In genomic region chr10:77626036-77626435, GRCm38 (mm10) we compare ENCODE assay signal across 20 mouse cellular contexts. TPM values are rescaled to one million over a fixed set of nuclear protein-coding genes. Genes with fewer than 3 reads are reported as not detected.
DNase-seq lines count a peak whose midpoint lies in the region; ATAC-seq and TF ChIP-seq lines count a peak whose summit lies in the region.
"Had no signal": no experiment of that assay in that cellular context is flagged by ENCODE, and none has a peak within 500 bp of the region (broad histone marks: within the 10 kb centered on the region; RNA-seq: fewer than 3 reads in every experiment).

No protein-coding gene starts in this region.

- peaks cover 20% of the 10 kb centered on the region for H3K4me1 ChIP-seq in limb, embryonic 12.5 days (replicated peaks)
- peaks cover 23% of the 10 kb centered on the region for H3K4me1 ChIP-seq in limb, embryonic 10.5 days
- H3K4me1 ChIP-seq in testis, adult 2 months (ENCODE audit: control insufficient read depth, insufficient read depth, low read length): peaks cover 17% of the 10 kb centered on the region
- H3K4me1 ChIP-seq in hindbrain, postnatal 0 days (ENCODE audit: insufficient read depth, low read length): peaks cover 12% of the 10 kb centered on the region; the same call in 1 of the 2 replicates

- H3K27me3 ChIP-seq in limb, embryonic 12.5 days: no peaks in the 10 kb centered on the region
- H3K27me3 ChIP-seq in limb, embryonic 10.5 days (ENCODE audit: low read depth, poor library complexity, severe bottlenecking): no peaks in the 10 kb centered on the region
- H3K27me3 ChIP-seq in testis, adult 2 months (ENCODE audit: control insufficient read depth, insufficient read depth, low read length): no peaks in the 10 kb centered on the region
- no peaks in the 10 kb centered on the region for H3K27me3 ChIP-seq in hindbrain, postnatal 0 days (ENCODE audit: insufficient read depth, low read length)
- H3K27me3 ChIP-seq: kidney, embryonic 15.5 days; limb, embryonic 13.5 days had no signal

- 0 out of 2 replicates have a peak overlapping the region, but pooled peaks have one; percentile 18 for H3K9ac ChIP-seq in limb, embryonic 12.5 days (replicated peaks)
- no peak overlapping the region for H3K9ac ChIP-seq in hindbrain, postnatal 0 days (replicated peaks; ENCODE audit: low read length)
- H3K9ac ChIP-seq: forebrain, postnatal 0 days; kidney, embryonic 15.5 days; limb, embryonic 13.5 days had no signal

- peak; percentile 67 for DNase-seq in gastrocnemius, adult 2 months
- no peak for DNase-seq in gastrocnemius, postnatal 14 days
- no peak for DNase-seq in limb, embryonic 10.5 days (ENCODE audit: low spot score)
- DNase-seq in testis, postnatal 10 days (ENCODE audit: low spot score): no peak
- DNase-seq in frontal cortex, postnatal 10 days (ENCODE audit: low spot score in 2 of 2): no peak
- DNase-seq in hindbrain, postnatal 0 days (ENCODE audit: low spot score): no peak
- DNase-seq: adrenal gland, adult 8-10 months; B cell, adult 2 months; forebrain, postnatal 0 days; right cerebral cortex, postnatal 25 days; thymus, adult 18-20 months had no signal

- peak overlapping the region; percentile 95 for H3K27ac ChIP-seq in gastrocnemius, adult 2 months
- no peak overlapping the region for H3K27ac ChIP-seq in limb, embryonic 12.5 days
- no peak overlapping the region for H3K27ac ChIP-seq in limb, embryonic 10.5 days
- H3K27ac ChIP-seq in testis, adult 2 months (ENCODE audit: control insufficient read depth, insufficient read depth, low read depth, low read length): 0 out of 2 replicates have a peak overlapping the region, but pooled peaks have one; percentile 41
- no peak overlapping the region for H3K27ac ChIP-seq in hindbrain, postnatal 0 days
- H3K27ac ChIP-seq: hindbrain, embryonic 10.5 days; left cerebral cortex, adult 2 months; limb, embryonic 13.5 days had no signal

- 83% methylated on average over 7 of the region's 7 CpGs for WGBS in limb, embryonic 12.5 days
- WGBS in limb, embryonic 10.5 days: 94% methylated on average over 7 of the region's 7 CpGs
- 77% methylated on average over 7 of the region's 7 CpGs for WGBS in hindbrain, postnatal 0 days

- ATAC-seq in limb, embryonic 12.5 days (ENCODE audit: insufficient number of reproducible peaks, insufficient read depth, low FRiP score, low TSS enrichment, low read depth): no peak
- ATAC-seq in hindbrain, postnatal 0 days: no peak
- ATAC-seq: forebrain, postnatal 0 days; midbrain, embryonic 16.5 days had no signal

- H3K4me2 ChIP-seq in limb, embryonic 12.5 days: no peak overlapping the region
- H3K4me2 ChIP-seq in hindbrain, postnatal 0 days (ENCODE audit: low read depth, low read length): no peak overlapping the region
- H3K4me2 ChIP-seq: kidney, embryonic 15.5 days; limb, embryonic 13.5 days had no signal

- intact Hi-C loops in gastrocnemius, adult 2 months (cut with DNase I): loop anchor here (5.0 kb wide), 2 partner anchors 109 to 291 kb away; partner anchors contain the start of gene Fam207a
- intact Hi-C loops in gastrocnemius, postnatal 14 days (cut with DNase I; ENCODE audit: low total_unique reads): loop anchor here (5.0 kb wide), 2 partner anchors 256 to 291 kb away; no protein-coding TSS in a partner anchor

- no peak for TF ChIP-seq CTCF in gastrocnemius, adult 2 months (IDR thresholded peaks at IDR 0.05)
- no peak for TF ChIP-seq CTCF in testis, adult 2 months (IDR thresholded peaks at IDR 0.05; ENCODE audit: control insufficient read depth, insufficient read depth, insufficient replicate concordance, low read depth, low read length)
- TF ChIP-seq CTCF in hindbrain, postnatal 0 days (IDR thresholded peaks at IDR 0.05; ENCODE audit: low read depth): no peak

- no peak for TF ChIP-seq POLR2A in testis, adult 2 months (IDR thresholded peaks at IDR 0.05; ENCODE audit: control insufficient read depth, low read depth, low read length)

- no peaks in the 10 kb centered on the region for H3K9me3 ChIP-seq in limb, embryonic 12.5 days
- no peaks in the 10 kb centered on the region for H3K9me3 ChIP-seq in limb, embryonic 10.5 days (replicated peaks)
- no peaks in the 10 kb centered on the region for H3K9me3 ChIP-seq in hindbrain, postnatal 0 days (ENCODE audit: low read length)
- H3K9me3 ChIP-seq: hindbrain, embryonic 10.5 days; kidney, embryonic 15.5 days; limb, embryonic 13.5 days had no signal

- H3K4me3 ChIP-seq in gastrocnemius, adult 2 months: peak overlapping the region; percentile 32; the same call in 1 of the 2 replicates
- no peak overlapping the region for H3K4me3 ChIP-seq in limb, embryonic 12.5 days (replicated peaks)
- H3K4me3 ChIP-seq in limb, embryonic 10.5 days: no peak overlapping the region
- H3K4me3 ChIP-seq in testis, adult 2 months (ENCODE audit: control insufficient read depth, low read depth, low read length): no peak overlapping the region
- H3K4me3 ChIP-seq in hindbrain, postnatal 0 days (ENCODE audit: low read length): no peak overlapping the region
- H3K4me3 ChIP-seq: hindbrain, embryonic 10.5 days; kidney, embryonic 15.5 days; left cerebral cortex, adult 2 months; limb, embryonic 13.5 days had no signal

- peaks cover 10% of the 10 kb centered on the region; the same call in 1 of the 2 replicates for H3K36me3 ChIP-seq in limb, embryonic 12.5 days
- peaks cover 29% of the 10 kb centered on the region for H3K36me3 ChIP-seq in limb, embryonic 10.5 days
- H3K36me3 ChIP-seq in testis, adult 2 months (ENCODE audit: control insufficient read depth, insufficient read depth, low read length): no peaks in the 10 kb centered on the region; the same call in 1 of the 2 replicates
- H3K36me3 ChIP-seq in hindbrain, postnatal 0 days (ENCODE audit: insufficient read depth, low read length): 0 out of 2 replicates have a peak, but pooled peaks cover under 1% of the 10 kb centered on the region

RNA-seq across cellular contexts. Expression of gene Ube2g2, which starts 4.0 kb away (rescaled TPM):
- 10 to 100 TPM; 95.4 to 100.0 TPM for total RNA-seq in gastrocnemius, adult 2 months (2021)
- 10 to 100 TPM; 79.8 to 84.4 TPM for total RNA-seq in gastrocnemius, postnatal 14 days (2021)
- polyA plus RNA-seq in limb, embryonic 12.5 days (2016; fragmentation: Nextera tagmentation; extraction: Ambion mirVana): 75.4 and 79.3 TPM in 2 replicates
- 98.4 and 104 TPM in 2 replicates for polyA plus RNA-seq in limb, embryonic 10.5 days (2016; fragmentation: Nextera tagmentation; extraction: Ambion mirVana)
- 66.1 and 70.3 TPM in 2 replicates for polyA plus RNA-seq in testis, adult 2 months (2012; rRNA removed)
- 45.1 and 48.3 TPM in 2 replicates for total RNA-seq in hindbrain, postnatal 0 days (2014; rRNA removed)
- 65.8 and 73.8 TPM in 2 replicates for polyA plus RNA-seq in hindbrain, postnatal 0 days (2015; fragmentation: Nextera tagmentation; extraction: Ambion mirVana)

RNA-seq across cellular contexts. Expression of gene Gm49325, which starts 20.0 kb away (rescaled TPM):
- total RNA-seq in gastrocnemius, adult 2 months (2021): 1 to 10 TPM; 8.4 to 8.6 TPM
- total RNA-seq in gastrocnemius, postnatal 14 days (2021): 10 to 100 TPM in 1 of 2 experiments, 1 to 10 TPM in 1; 5.8 to 10.3 TPM
- 9.7 and 12.0 TPM in 2 replicates for polyA plus RNA-seq in limb, embryonic 12.5 days (2016; fragmentation: Nextera tagmentation; extraction: Ambion mirVana)
- polyA plus RNA-seq in limb, embryonic 10.5 days (2016; fragmentation: Nextera tagmentation; extraction: Ambion mirVana): 1.6 and 1.7 TPM in 2 replicates
- polyA plus RNA-seq in testis, adult 2 months (2012; rRNA removed): 0.72 TPM in 1 of 2 replicates, not detected in the other
- 4.0 TPM in 1 of 2 replicates, not detected in the other for total RNA-seq in hindbrain, postnatal 0 days (2014; rRNA removed)
- 11.1 and 12.8 TPM in 2 replicates for polyA plus RNA-seq in hindbrain, postnatal 0 days (2015; fragmentation: Nextera tagmentation; extraction: Ambion mirVana)
- total RNA-seq: forebrain, postnatal 0 days; megakaryocyte progenitor cell, adult 5-6 weeks had no signal
- polyA plus RNA-seq: gonadal fat pad, adult 2 months had no signal

RNA-seq across cellular contexts. Expression of gene Sumo3, which starts 20.1 kb away (rescaled TPM):
- total RNA-seq in gastrocnemius, adult 2 months (2021): 10 to 100 TPM; 43.5 to 44.5 TPM
- 10 to 100 TPM; 41.9 to 46.5 TPM for total RNA-seq in gastrocnemius, postnatal 14 days (2021)
- polyA plus RNA-seq in limb, embryonic 12.5 days (2016; fragmentation: Nextera tagmentation; extraction: Ambion mirVana): 345 and 359 TPM in 2 replicates
- 400 and 420 TPM in 2 replicates for polyA plus RNA-seq in limb, embryonic 10.5 days (2016; fragmentation: Nextera tagmentation; extraction: Ambion mirVana)
- 83.1 and 88.6 TPM in 2 replicates for polyA plus RNA-seq in testis, adult 2 months (2012; rRNA removed)
- total RNA-seq in hindbrain, postnatal 0 days (2014; rRNA removed): 217 and 218 TPM in 2 replicates
- 330 and 348 TPM in 2 replicates for polyA plus RNA-seq in hindbrain, postnatal 0 days (2015; fragmentation: Nextera tagmentation; extraction: Ambion mirVana)

RNA-seq across cellular contexts. Expression of gene Pttg1ip, which starts 44.5 kb away (rescaled TPM):
- total RNA-seq in gastrocnemius, adult 2 months (2021): 10 to 100 TPM; 30.5 to 36.5 TPM
- 10 to 100 TPM; 47.4 to 51.8 TPM for total RNA-seq in gastrocnemius, postnatal 14 days (2021)
- polyA plus RNA-seq in limb, embryonic 12.5 days (2016; fragmentation: Nextera tagmentation; extraction: Ambion mirVana): 83.6 and 84.0 TPM in 2 replicates
- polyA plus RNA-seq in limb, embryonic 10.5 days (2016; fragmentation: Nextera tagmentation; extraction: Ambion mirVana): 64.0 and 73.7 TPM in 2 replicates
- 127 and 131 TPM in 2 replicates for polyA plus RNA-seq in testis, adult 2 months (2012; rRNA removed)
- total RNA-seq in hindbrain, postnatal 0 days (2014; rRNA removed): 85.9 and 94.0 TPM in 2 replicates
- polyA plus RNA-seq in hindbrain, postnatal 0 days (2015; fragmentation: Nextera tagmentation; extraction: Ambion mirVana): 87.3 and 87.5 TPM in 2 replicates

Comparison
In these comparisons a context has a peak if more than half of its experiments do, and no peak if none do; other contexts are left out.
1. H3K27ac ChIP-seq: peak in gastrocnemius, adult 2 months (single experiment) and testis, adult 2 months (single experiment); none in limb, embryonic 12.5 days (single experiment), limb, embryonic 10.5 days (single experiment) and hindbrain, postnatal 0 days (single experiment).